Mouse (Mus musculus): ENCODE results near the gene Hsd17b13. TPM values are rescaled to one million over a fixed set of nuclear protein-coding genes. Genes with fewer than 3 reads are reported as not detected.
A peak's percentile ranks its signal among the peaks of the same experiment; 100 is the strongest.
"Not testable (repeated sequence)": the region's sequence is repeated elsewhere in the genome, so short reads cannot be mapped to it uniquely, and the experiment has no call there.

The Hsd17b13 gene
- polyA plus RNA-seq, 1 experiment from 2014 or later, result not detected

DNA sequence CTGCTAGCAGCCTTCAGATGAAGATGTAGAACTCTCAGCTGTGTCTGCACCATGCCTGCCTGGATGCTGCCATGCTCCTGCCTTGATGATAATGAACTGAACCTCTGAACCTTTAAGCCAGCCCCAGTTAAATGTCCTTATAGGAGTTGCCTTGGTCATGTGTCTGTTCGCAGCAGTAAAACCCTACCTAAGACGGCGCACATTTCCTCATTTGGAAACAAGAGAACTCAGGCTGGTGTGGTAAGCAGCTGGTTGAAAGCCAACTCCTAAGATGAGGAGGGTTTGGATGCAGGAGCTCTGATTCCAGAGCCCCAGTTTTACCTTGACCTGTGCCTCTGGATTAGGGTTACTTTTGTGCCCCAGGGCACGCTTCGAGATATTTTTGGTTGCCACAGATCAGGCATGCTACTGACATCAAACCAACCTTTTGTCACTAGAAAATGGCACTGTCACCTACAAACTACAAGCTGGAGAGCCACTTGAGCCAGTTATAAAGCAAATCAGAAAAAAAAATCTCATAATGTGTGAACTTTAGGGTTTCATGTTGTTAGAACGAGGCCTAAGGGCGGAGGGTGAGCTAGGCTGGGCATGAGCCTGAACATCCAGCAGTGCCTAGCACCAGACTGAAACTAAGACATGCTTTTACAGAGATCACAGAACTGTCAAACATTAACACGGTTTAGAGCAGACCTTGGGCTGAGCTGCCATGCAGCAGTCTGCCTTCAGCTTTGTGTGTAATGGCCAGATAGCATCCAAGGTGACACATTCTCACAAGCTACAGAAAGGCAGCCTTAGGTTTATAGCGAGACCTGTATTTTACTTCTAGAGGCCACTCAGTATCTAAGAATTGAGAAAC is 3.7 kb upstream of the Hsd17b13 start:
- no peaks in the 10 kb centered on the region for H3K27me3 ChIP-seq

DNA sequence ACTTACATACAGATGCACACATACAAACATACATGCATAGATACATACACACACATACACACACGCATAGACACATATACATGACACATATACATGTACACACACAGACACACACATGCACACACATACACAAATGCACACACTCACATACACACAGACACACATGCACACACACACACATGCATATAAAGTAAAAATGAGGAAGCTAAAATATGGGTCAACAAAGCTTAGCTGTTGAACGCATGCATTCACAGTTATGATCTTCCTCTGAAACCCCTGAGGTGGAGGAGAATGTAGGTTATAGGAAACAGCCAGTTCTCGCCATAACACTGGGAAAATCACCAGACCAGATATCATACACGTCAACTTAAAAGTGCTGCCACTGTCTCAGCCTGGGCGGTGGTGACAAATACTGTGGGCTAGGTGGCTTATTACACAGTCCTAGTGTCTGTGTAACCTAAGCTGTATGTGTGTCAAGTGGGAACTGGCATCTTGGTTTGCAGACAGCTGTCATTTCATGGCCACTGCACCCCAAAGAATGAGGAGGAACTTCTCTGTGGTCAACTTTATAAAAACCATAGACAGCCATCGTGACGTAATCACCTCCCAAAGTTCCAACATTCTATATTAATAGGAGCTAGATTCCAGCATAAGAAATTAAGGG is 829 bp upstream of the Hsd17b13 start:
- no peak for ATAC-seq (ENCODE audit: insufficient number of reproducible peaks, insufficient read depth, low FRiP score, low TSS enrichment, low read depth)
- Histone ChIP-seq H3K4me3 (replicated peaks) (no peak overlapping the region), H3K27ac (no peak overlapping the region), H3K36me3 (no peaks in the 10 kb centered on the region), H3K4me1 (replicated peaks) (no peaks in the 10 kb centered on the region), H3K9ac (replicated peaks) (no peak overlapping the region), H3K27me3 (no peaks in the 10 kb centered on the region), H3K9me3 (no peaks in the 10 kb centered on the region), H3K4me2 (no peak overlapping the region)
- WGBS, result 88% methylated on average over 7 of the region's 7 CpGs

More for the DNA sequence above, 3.7 kb upstream of the Hsd17b13 start:
- no peak overlapping the region for H3K4me2 ChIP-seq
- ATAC-seq (ENCODE audit: insufficient number of reproducible peaks, insufficient read depth, low FRiP score, low TSS enrichment, low read depth), result no peak
- no peaks in the 10 kb centered on the region for H3K36me3 ChIP-seq
- H3K27ac ChIP-seq, result no peak overlapping the region
- no peak overlapping the region for H3K4me3 ChIP-seq (replicated peaks)
- WGBS, result 86% methylated on average over 9 of the region's 9 CpGs
- no peaks in the 10 kb centered on the region for H3K9me3 ChIP-seq
- H3K9ac ChIP-seq (replicated peaks), result no peak overlapping the region
- no peaks in the 10 kb centered on the region for H3K4me1 ChIP-seq (replicated peaks)

DNA sequence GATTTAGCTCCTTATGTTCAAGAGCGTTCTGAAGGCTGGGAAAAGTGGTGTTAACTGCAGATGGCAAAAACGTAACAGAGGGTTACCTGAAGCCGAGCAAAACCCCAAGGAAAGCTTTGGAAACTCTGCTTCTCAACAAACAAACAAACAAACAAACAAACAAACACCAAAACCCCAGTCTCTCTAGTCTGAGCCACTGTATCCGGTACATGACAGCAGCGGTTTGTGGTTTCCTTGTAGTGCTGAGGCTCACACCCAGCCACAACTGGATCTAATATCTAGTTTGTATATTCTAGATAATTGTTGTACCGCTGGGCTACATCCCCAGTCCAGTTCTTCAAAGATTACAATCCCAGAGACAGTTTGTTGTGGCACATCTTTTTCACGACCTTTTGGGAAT is 1.5 kb downstream of the Hsd17b13 start:
- no peak overlapping the region for H3K4me2 ChIP-seq

GRCm38 (mm10) chr5:103972801-103973200 is 4.4 kb downstream of the Hsd17b13 start:
- peak overlapping the region; percentile 24; the same call in 1 of the 2 replicates for H3K4me2 ChIP-seq
- H3K4me1 ChIP-seq (replicated peaks), result 0 out of 2 replicates have a peak, but pooled peaks cover 5% of the 10 kb centered on the region
- ATAC-seq (ENCODE audit: insufficient number of reproducible peaks, insufficient read depth, low FRiP score, low TSS enrichment, low read depth), result no peak
- H3K27me3 ChIP-seq, result no peaks in the 10 kb centered on the region
- H3K9me3 ChIP-seq, result no peaks in the 10 kb centered on the region
- WGBS, result 73% methylated on average over 13 of the region's 13 CpGs
- no peak overlapping the region for H3K27ac ChIP-seq
- H3K4me3 ChIP-seq (replicated peaks), result no peak overlapping the region
- H3K9ac ChIP-seq (replicated peaks), result no peak overlapping the region
- H3K36me3 ChIP-seq, result no peaks in the 10 kb centered on the region

More for the DNA sequence above, 1.5 kb downstream of the Hsd17b13 start:
- no peaks in the 10 kb centered on the region for H3K9me3 ChIP-seq
- H3K27ac ChIP-seq, result no peak overlapping the region
- 81% methylated on average over 7 of the region's 7 CpGs for WGBS
- no peaks in the 10 kb centered on the region for H3K4me1 ChIP-seq (replicated peaks)
- no peaks in the 10 kb centered on the region for H3K36me3 ChIP-seq
- no peak overlapping the region for H3K4me3 ChIP-seq (replicated peaks)
- ATAC-seq (ENCODE audit: insufficient number of reproducible peaks, insufficient read depth, low FRiP score, low TSS enrichment, low read depth), result no peak
- H3K9ac ChIP-seq (replicated peaks), result no peak overlapping the region
- no peaks in the 10 kb centered on the region for H3K27me3 ChIP-seq

GRCm38 (mm10) chr5:103972379-103972778 is 4.8 kb downstream of the Hsd17b13 start:
- Histone ChIP-seq H3K27me3 (no peaks in the 10 kb centered on the region), H3K36me3 (no peaks in the 10 kb centered on the region), H3K9me3 (no peaks in the 10 kb centered on the region), H3K4me2 (peak overlapping the region; percentile 24; the same call in 1 of the 2 replicates), H3K4me1 (replicated peaks) (0 out of 2 replicates have a peak, but pooled peaks cover 5% of the 10 kb centered on the region), H3K27ac (no peak overlapping the region), H3K4me3 (replicated peaks) (no peak overlapping the region), H3K9ac (replicated peaks) (no peak overlapping the region)
- ATAC-seq (ENCODE audit: insufficient number of reproducible peaks, insufficient read depth, low FRiP score, low TSS enrichment, low read depth), result no peak
- 50% methylated on average over 19 of the region's 19 CpGs for whole genome bisulfite sequencing

- H3K27ac ChIP-seq, result no peak overlapping the region
- H3K4me3 ChIP-seq (replicated peaks), result no peak overlapping the region
- H3K4me1 ChIP-seq (replicated peaks), result 0 out of 2 replicates have a peak, but pooled peaks cover 5% of the 10 kb centered on the region
- 80% methylated on average over 5 of the region's 5 CpGs for WGBS
- H3K9ac ChIP-seq (replicated peaks), result no peak overlapping the region
- ATAC-seq (ENCODE audit: insufficient number of reproducible peaks, insufficient read depth, low FRiP score, low TSS enrichment, low read depth), result no peak
- no peaks in the 10 kb centered on the region for H3K27me3 ChIP-seq
- H3K4me2 ChIP-seq, result no peak overlapping the region
- H3K9me3 ChIP-seq, result no peaks in the 10 kb centered on the region
- H3K36me3 ChIP-seq, result no peaks in the 10 kb centered on the region
Measured at GRCm38 (mm10) chr5:103971051-103971450, 6.2 kb downstream of the Hsd17b13 start.

GRCm38 (mm10) chr5:103962935-103963429 is 14.2 kb downstream of the Hsd17b13 start:
- Histone ChIP-seq H3K27ac (no peak overlapping the region), H3K4me1 (replicated peaks) (no peaks in the 10 kb centered on the region), H3K36me3 (no peaks in the 10 kb centered on the region), H3K4me3 (replicated peaks) (no peak overlapping the region), H3K9me3 (no peaks in the 10 kb centered on the region), H3K4me2 (no peak overlapping the region), H3K27me3 (no peaks in the 10 kb centered on the region), H3K9ac (replicated peaks) (no peak overlapping the region)
- no peak for ATAC-seq (ENCODE audit: insufficient number of reproducible peaks, insufficient read depth, low FRiP score, low TSS enrichment, low read depth)
- 73% methylated on average over 1 of the region's 1 CpGs for WGBS

- H3K36me3 ChIP-seq, result no peaks in the 10 kb centered on the region
Measured at GRCm38 (mm10) chr5:103954638-103955037, 22.6 kb downstream of the Hsd17b13 start.

DNA sequence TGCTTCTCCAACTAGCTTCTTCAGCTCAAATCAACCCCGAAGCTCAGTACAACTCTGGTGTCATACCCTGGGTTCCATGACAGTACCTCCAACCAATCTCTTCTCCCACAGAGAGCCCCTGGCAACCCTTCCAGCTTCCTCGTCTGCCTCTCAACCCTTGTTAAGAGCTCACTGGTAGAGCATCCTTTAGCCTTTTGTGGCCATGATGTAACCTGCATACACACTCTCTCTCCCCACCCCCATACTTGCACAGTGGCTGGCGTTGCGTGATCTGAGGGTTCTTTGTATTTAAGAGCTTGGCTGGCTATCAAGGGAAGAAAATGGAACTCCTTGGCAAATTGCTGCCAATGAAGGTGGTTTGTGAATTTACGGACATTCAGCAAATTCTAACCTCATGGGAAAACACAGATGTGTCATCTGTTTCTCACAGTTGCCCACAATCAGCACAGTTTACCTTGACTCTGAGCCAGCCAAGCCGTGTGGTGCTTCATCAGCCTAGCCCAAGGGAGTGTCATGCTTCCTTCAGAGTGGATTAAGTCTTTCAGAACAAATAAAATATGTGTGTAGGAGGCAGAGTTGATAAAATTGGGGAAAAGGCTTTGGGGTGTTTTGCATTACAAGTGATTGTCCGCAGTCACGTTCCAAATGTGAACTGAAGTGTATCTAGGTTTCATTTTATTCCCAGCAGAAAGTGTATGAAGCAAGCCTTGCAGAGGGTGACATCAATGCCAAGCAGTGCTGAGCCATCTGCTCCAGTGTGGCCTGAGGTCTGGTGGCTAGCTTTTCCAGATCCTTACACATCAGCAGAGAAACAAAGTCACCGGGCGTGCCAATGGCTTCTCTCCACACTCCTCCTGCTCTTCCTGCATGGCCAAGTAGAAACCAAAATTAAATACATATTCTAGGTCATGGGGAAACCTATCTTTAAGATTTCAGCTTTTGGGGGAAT is 23.8 kb downstream of the Hsd17b13 start:
- H3K4me3 ChIP-seq (replicated peaks), result no peak overlapping the region
- 88% methylated on average over 10 of the region's 10 CpGs for WGBS
- no peak overlapping the region for H3K27ac ChIP-seq
- H3K4me1 ChIP-seq (replicated peaks), result no peaks in the 10 kb centered on the region
- H3K9ac ChIP-seq (replicated peaks), result no peak overlapping the region
- no peaks in the 10 kb centered on the region for H3K9me3 ChIP-seq
- ATAC-seq (ENCODE audit: insufficient number of reproducible peaks, insufficient read depth, low FRiP score, low TSS enrichment, low read depth), result no peak
- no peaks in the 10 kb centered on the region for H3K36me3 ChIP-seq
- H3K27me3 ChIP-seq, result no peaks in the 10 kb centered on the region
- no peak overlapping the region for H3K4me2 ChIP-seq

More at GRCm38 (mm10) chr5:103954638-103955037, 22.6 kb downstream of the Hsd17b13 start:
- Histone ChIP-seq H3K9ac (replicated peaks) (no peak overlapping the region), H3K9me3 (no peaks in the 10 kb centered on the region), H3K27ac (no peak overlapping the region), H3K27me3 (no peaks in the 10 kb centered on the region), H3K4me2 (no peak overlapping the region), H3K4me1 (replicated peaks) (no peaks in the 10 kb centered on the region), H3K4me3 (replicated peaks) (no peak overlapping the region)
- 82% methylated on average over 5 of the region's 5 CpGs for WGBS
- ATAC-seq (ENCODE audit: insufficient number of reproducible peaks, insufficient read depth, low FRiP score, low TSS enrichment, low read depth), result no peak

DNA sequence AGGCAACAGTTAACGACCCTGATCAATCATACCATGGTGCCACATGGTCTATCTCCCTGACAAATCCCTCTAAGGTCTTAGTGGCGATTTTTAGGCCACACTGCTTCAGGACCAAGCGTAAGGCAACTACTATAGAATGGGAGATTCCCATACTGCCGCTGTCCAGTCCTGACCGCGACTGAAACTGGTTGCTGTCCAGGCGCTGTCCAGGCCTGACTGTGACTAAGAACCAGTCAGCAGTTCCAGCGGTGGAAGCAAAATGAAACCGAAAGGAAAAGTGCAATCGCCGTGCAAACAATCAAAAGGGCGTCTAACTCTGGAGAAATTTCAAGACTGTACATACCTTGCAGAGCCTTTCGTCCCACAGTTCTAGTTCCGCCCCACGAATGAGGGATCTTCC is 27.1 kb downstream of the Hsd17b13 start:
- not testable (repeated sequence) for H3K4me3 ChIP-seq (replicated peaks); H3K27ac ChIP-seq; H3K4me1 ChIP-seq (replicated peaks); ATAC-seq (ENCODE audit: insufficient number of reproducible peaks, insufficient read depth, low FRiP score, low TSS enrichment, low read depth); H3K9ac ChIP-seq (replicated peaks); H3K36me3 ChIP-seq; H3K4me2 ChIP-seq; H3K27me3 ChIP-seq; H3K9me3 ChIP-seq
- 93% methylated on average over 15 of the region's 15 CpGs for WGBS
